ENCODE assay signal across 8 mouse cellular contexts in genomic region chr7:112169955-112170692, GRCm38 (mm10). TPM values are rescaled to one million over a fixed set of nuclear protein-coding genes. Genes with fewer than 3 reads are reported as not detected.
DNase-seq lines count a peak whose midpoint lies in the region; ATAC-seq and TF ChIP-seq lines count a peak whose summit lies in the region.

No protein-coding gene starts in this region.

- no peak for DNase-seq in heart, adult 8-10 months (ENCODE audit: low spot score)
- DNase-seq in embryonic facial prominence, embryonic 14.5 days (ENCODE audit: low spot score), result peak; percentile 56
- no peak for DNase-seq in limb, embryonic 10.5 days (ENCODE audit: low spot score)
- DNase-seq in midbrain, postnatal 0 days (ENCODE audit: low spot score), result peak; percentile 77
- DNase-seq in spleen, postnatal 4 days (ENCODE audit: low spot score in 2 of 2), result no peak
- DNase-seq in adrenal gland, postnatal 25 days, result no peak
- DNase-seq in kidney, postnatal 25 days, result no peak

- no peak overlapping the region for H3K9ac ChIP-seq in heart, embryonic 14.5 days (ENCODE audit: low read length)
- no peak overlapping the region for H3K9ac ChIP-seq in embryonic facial prominence, embryonic 14.5 days (ENCODE audit: low read depth, low read length)
- no peak overlapping the region for H3K9ac ChIP-seq in midbrain, postnatal 0 days (replicated peaks; ENCODE audit: low read length, poor library complexity, severe bottlenecking)

- peaks cover 8 to 9% of the 10 kb centered on the region in 2 experiments; a peak in 3 of 4 replicates for H3K4me1 ChIP-seq in heart, embryonic 14.5 days (ENCODE audit: control insufficient read depth in 2 of 2, insufficient read depth in 2 of 2, low read length in 2 of 2)
- H3K4me1 ChIP-seq in embryonic facial prominence, embryonic 14.5 days (ENCODE audit: control insufficient read depth, insufficient read depth, low read length), result no peaks in the 10 kb centered on the region
- peaks cover 8% of the 10 kb centered on the region for H3K4me1 ChIP-seq in limb, embryonic 10.5 days
- H3K4me1 ChIP-seq in midbrain, postnatal 0 days (ENCODE audit: insufficient read depth, low read length), result no peaks in the 10 kb centered on the region

- no peak for TF ChIP-seq CTCF in midbrain, postnatal 0 days (IDR thresholded peaks at IDR 0.05)

- H3K9me3 ChIP-seq in heart, embryonic 14.5 days (ENCODE audit: control insufficient read depth, low read length), result no peaks in the 10 kb centered on the region
- H3K9me3 ChIP-seq in embryonic facial prominence, embryonic 14.5 days (ENCODE audit: control insufficient read depth, low read length), result no peaks in the 10 kb centered on the region
- H3K9me3 ChIP-seq in limb, embryonic 10.5 days (replicated peaks), result no peaks in the 10 kb centered on the region
- H3K9me3 ChIP-seq in midbrain, postnatal 0 days (ENCODE audit: low read length), result no peaks in the 10 kb centered on the region

- 24% methylated on average over 10 of the region's 10 CpGs for WGBS in heart, embryonic 14.5 days
- 32% methylated on average over 10 of the region's 10 CpGs for WGBS in embryonic facial prominence, embryonic 14.5 days
- WGBS in limb, embryonic 10.5 days, result 27% methylated on average over 10 of the region's 10 CpGs
- WGBS in midbrain, postnatal 0 days, result 20% methylated on average over 10 of the region's 10 CpGs

- H3K4me3 ChIP-seq in heart, embryonic 14.5 days (ENCODE audit: control insufficient read depth in 1 of 2, insufficient read depth in 1 of 2, low read depth in 1 of 2, low read length in 2 of 2), result no peak overlapping the region
- H3K4me3 ChIP-seq in embryonic facial prominence, embryonic 14.5 days (ENCODE audit: low read depth, low read length), result no peak overlapping the region
- no peak overlapping the region for H3K4me3 ChIP-seq in limb, embryonic 10.5 days
- no peak overlapping the region for H3K4me3 ChIP-seq in midbrain, postnatal 0 days (ENCODE audit: low read depth, low read length)

- ATAC-seq in heart, embryonic 14.5 days (ENCODE audit: insufficient number of reproducible peaks, insufficient read depth, low FRiP score, low read depth), result peak; percentile 64
- ATAC-seq in embryonic facial prominence, embryonic 14.5 days (ENCODE audit: low read depth), result peak; percentile 44; the same call in 1 of the 2 replicates
- peak; percentile 60; the same call in 1 of the 2 replicates for ATAC-seq in midbrain, postnatal 0 days (ENCODE audit: low FRiP score)

- H3K27ac ChIP-seq in heart, embryonic 14.5 days (replicated peaks in 1 of 2; ENCODE audit: control insufficient read depth in 1 of 2, insufficient read depth in 1 of 2, low read depth in 2 of 2, low read length in 2 of 2), result peak overlapping the region in 1 of 2 experiments; percentile 50; a peak in 1 of 4 replicates
- H3K27ac ChIP-seq in embryonic facial prominence, embryonic 14.5 days (replicated peaks; ENCODE audit: low read depth, low read length), result no peak overlapping the region
- H3K27ac ChIP-seq in limb, embryonic 10.5 days, result peak overlapping the region; percentile 59
- H3K27ac ChIP-seq in midbrain, postnatal 0 days (ENCODE audit: low read depth, low read length), result no peak overlapping the region

- no peak overlapping the region for H3K4me2 ChIP-seq in heart, embryonic 14.5 days (ENCODE audit: low read length)
- H3K4me2 ChIP-seq in embryonic facial prominence, embryonic 14.5 days (ENCODE audit: low read depth, low read length), result no peak overlapping the region
- no peak overlapping the region for H3K4me2 ChIP-seq in midbrain, postnatal 0 days (ENCODE audit: low read depth, low read length, poor library complexity, severe bottlenecking)

- H3K27me3 ChIP-seq in heart, embryonic 14.5 days (ENCODE audit: control insufficient read depth, insufficient read depth, low read length), result no peaks in the 10 kb centered on the region
- H3K27me3 ChIP-seq in embryonic facial prominence, embryonic 14.5 days (replicated peaks; ENCODE audit: control insufficient read depth, insufficient read depth, low read length), result no peaks in the 10 kb centered on the region
- H3K27me3 ChIP-seq in limb, embryonic 10.5 days (ENCODE audit: low read depth, poor library complexity, severe bottlenecking), result no peaks in the 10 kb centered on the region
- H3K27me3 ChIP-seq in midbrain, postnatal 0 days (ENCODE audit: insufficient read depth, low read length), result no peaks in the 10 kb centered on the region

- no peaks in the 10 kb centered on the region for H3K36me3 ChIP-seq in heart, embryonic 14.5 days (ENCODE audit: control insufficient read depth, insufficient read depth, low read length)
- no peaks in the 10 kb centered on the region for H3K36me3 ChIP-seq in embryonic facial prominence, embryonic 14.5 days (ENCODE audit: control insufficient read depth, insufficient read depth, low read length)
- H3K36me3 ChIP-seq in limb, embryonic 10.5 days, result no peaks in the 10 kb centered on the region
- no peaks in the 10 kb centered on the region for H3K36me3 ChIP-seq in midbrain, postnatal 0 days (ENCODE audit: insufficient read depth, low read length)

RNA-seq across cellular contexts. Expression of gene Dkk3, which starts 11.3 kb away (rescaled TPM):
- polyA plus RNA-seq in heart, embryonic 14.5 days (2014; fragmentation: Nextera tagmentation; extraction: Ambion mirVana), result 65.4 and 86.3 TPM in 2 replicates
- 10 to 100 TPM; 34.3 to 54.4 (median 46.8) TPM for total RNA-seq in heart, adult 8-10 months (2022)
- 54.7 and 55.0 TPM in 2 replicates for polyA plus RNA-seq in embryonic facial prominence, embryonic 14.5 days (2014; fragmentation: Nextera tagmentation; extraction: Ambion mirVana)
- 4.9 and 6.3 TPM in 2 replicates for polyA plus RNA-seq in limb, embryonic 10.5 days (2016; fragmentation: Nextera tagmentation; extraction: Ambion mirVana)
- total RNA-seq in midbrain, postnatal 0 days (2014; rRNA removed), result 30.9 and 31.8 TPM in 2 replicates
- 36.7 and 38.8 TPM in 2 replicates for polyA plus RNA-seq in midbrain, postnatal 0 days (2015; fragmentation: Nextera tagmentation; extraction: Ambion mirVana)
- 11.5 and 12.6 TPM in 2 replicates for total RNA-seq in adrenal gland, postnatal 25 days (2021)

RNA-seq across cellular contexts. Expression of gene Mical2, which starts 55.5 kb away (rescaled TPM):
- 140 and 146 TPM in 2 replicates for polyA plus RNA-seq in heart, embryonic 14.5 days (2014; fragmentation: Nextera tagmentation; extraction: Ambion mirVana)
- 100 to 1,000 TPM in 1 of 4 experiments, 10 to 100 TPM in 3; 82.0 to 100 (median 95.6) TPM for total RNA-seq in heart, adult 8-10 months (2022)
- 11.0 and 11.5 TPM in 2 replicates for polyA plus RNA-seq in embryonic facial prominence, embryonic 14.5 days (2014; fragmentation: Nextera tagmentation; extraction: Ambion mirVana)
- polyA plus RNA-seq in limb, embryonic 10.5 days (2016; fragmentation: Nextera tagmentation; extraction: Ambion mirVana), result 0.96 and 1.2 TPM in 2 replicates
- 11.0 and 12.5 TPM in 2 replicates for total RNA-seq in midbrain, postnatal 0 days (2014; rRNA removed)
- polyA plus RNA-seq in midbrain, postnatal 0 days (2015; fragmentation: Nextera tagmentation; extraction: Ambion mirVana), result 5.8 and 6.2 TPM in 2 replicates
- total RNA-seq in adrenal gland, postnatal 25 days (2021), result 12.3 and 13.9 TPM in 2 replicates

Comparison
In these comparisons a context has a peak if more than half of its experiments do, and no peak if none do; other contexts are left out.
1. DNase-seq: peak in embryonic facial prominence, embryonic 14.5 days (single experiment) and midbrain, postnatal 0 days (single experiment); none in heart, adult 8-10 months (single experiment), limb, embryonic 10.5 days (single experiment), spleen, postnatal 4 days (0 of 2), adrenal gland, postnatal 25 days (single experiment) and kidney, postnatal 25 days (0 of 2).
2. RNA of gene Mical2, which starts 55.5 kb away (polyA plus RNA-seq): 140 to 146 TPM in heart, embryonic 14.5 days; 11.0 to 11.5 TPM in embryonic facial prominence, embryonic 14.5 days, 5.8 to 6.2 TPM in midbrain, postnatal 0 days and 0.96 to 1.2 TPM in limb, embryonic 10.5 days; every median in the first group is over 10 times any median in the second.
3. Peak in every context shown above with its lines, with median percentiles within 50 percentile points of each other: ATAC-seq.